Mouse (Mus musculus) cerebellum, adult 8-10 months (tissue): ENCODE results near the gene Apom.

Experiments used
- DNase-seq: peaks from one replicate; pipeline ENCODE4 v3.0.0; 2022

Apom gene

DNA sequence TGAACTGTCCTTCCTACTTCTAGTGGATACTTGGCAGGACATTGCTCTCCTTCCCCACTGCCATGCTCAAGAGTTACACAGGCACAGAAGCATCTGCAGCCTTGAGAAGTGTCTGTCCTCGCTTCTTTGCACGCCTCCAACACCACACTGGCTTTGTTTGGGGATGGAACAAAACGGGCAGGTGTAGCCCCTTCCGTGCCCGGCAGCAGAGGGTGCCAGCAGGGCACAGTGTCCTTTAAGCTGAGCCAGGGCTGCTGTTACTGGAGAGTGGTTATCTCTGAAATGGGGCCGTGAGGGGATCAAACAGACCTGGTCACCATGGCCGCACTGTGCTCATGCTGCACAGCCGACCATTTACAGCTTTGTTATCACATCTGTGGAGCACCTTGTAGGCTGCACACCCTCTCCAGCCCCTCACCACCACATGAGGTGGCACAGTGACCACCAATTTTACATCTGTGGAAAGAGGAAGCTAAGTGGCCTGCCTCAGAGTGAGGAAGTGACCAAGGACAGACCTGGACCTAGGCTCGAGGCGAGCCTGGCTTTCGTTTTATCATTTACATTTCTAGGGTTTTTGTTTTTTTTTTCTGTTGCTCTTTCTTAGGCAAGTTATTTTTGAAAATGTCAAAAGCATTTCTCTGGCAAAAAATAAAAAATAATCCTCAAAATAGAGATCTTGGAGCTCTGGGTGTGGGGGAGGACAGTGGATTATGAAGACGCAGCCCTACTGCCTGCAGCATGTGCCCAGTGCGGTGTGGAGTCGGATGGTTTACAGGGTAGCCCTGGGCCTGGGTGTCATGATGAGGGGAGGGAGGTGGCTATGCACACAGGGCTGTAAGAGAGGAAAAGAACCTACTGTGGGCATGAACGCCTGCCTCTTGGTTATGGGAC is 37.1 kb downstream of the Apom start:
- no peak for DNase-seq

DNA sequence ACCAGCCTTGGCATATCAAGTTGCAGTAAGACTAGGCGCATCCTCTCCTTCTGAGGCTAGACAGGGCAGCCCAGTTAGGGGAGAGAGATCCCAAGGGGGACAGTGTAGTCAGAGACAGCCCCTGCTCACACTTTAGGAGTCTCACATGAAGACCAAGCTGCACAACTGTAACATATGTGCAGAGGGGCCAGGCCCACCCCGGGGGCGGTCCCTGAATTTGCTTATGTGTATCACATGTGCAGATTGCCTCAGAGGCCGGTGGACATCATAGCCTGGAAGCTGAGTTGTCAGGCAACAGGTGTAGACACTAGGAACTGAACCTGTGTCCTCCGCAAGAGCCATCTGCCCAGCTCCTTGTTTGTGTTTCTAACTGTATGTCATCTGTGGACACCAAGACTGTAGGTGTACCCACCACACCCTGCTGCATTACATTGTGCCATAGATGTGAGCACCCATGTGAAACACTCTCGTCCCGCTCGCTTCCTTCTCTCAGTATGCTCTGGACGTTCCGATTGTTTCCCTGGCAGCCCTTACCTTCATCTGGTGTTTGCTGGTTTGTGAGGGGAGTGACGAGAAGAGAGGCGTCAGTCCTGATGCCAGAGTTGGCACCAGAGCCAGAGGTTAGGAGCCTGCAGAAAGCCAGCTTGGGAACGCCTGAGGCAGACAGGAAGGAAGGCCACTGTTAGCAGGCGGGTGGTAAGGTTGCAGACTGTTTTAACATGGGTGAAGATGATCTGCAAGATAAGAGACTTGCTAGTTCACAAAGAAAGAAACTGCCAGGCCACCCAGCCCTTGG is 39.2 kb downstream of the Apom start:
- no peak for DNase-seq

DNA sequence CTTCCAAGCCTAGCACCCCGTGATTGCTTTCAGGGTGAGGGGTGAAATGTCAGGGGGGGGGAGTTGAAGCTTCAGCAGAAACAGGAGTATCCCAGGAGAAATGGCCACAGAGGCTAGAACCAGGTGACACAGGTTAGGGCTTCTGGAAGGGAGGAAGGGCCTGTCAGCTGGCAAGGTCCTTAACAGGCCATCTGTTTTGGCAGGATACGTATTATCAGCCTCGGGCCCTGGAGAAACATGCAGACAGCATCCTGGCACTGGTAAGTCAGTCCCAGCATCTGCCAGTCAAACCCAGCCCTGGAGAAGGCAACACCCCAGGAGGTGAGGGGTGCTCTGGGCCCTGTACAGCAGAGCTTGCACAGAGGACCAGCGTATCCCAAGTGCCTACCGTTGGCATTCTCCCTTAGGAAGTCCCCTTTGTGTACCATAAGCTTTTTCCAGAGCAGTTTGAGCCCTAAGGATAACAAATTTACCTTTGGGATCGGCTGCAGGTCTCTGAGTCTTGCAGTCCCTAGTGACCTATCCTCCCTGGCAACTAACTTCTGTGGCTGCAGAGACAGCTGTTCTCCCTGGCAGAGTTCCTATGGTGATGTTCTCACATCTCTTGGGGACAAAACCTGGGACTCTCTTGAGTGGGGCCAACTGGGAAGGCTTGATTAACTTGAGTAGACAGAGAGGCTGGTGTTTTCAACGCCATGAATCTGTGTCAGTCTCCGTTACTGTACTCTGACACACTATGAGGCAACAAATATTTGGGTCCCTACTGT is 41.5 kb downstream of the Apom start:
- peak; percentile 82 for DNase-seq

DNA sequence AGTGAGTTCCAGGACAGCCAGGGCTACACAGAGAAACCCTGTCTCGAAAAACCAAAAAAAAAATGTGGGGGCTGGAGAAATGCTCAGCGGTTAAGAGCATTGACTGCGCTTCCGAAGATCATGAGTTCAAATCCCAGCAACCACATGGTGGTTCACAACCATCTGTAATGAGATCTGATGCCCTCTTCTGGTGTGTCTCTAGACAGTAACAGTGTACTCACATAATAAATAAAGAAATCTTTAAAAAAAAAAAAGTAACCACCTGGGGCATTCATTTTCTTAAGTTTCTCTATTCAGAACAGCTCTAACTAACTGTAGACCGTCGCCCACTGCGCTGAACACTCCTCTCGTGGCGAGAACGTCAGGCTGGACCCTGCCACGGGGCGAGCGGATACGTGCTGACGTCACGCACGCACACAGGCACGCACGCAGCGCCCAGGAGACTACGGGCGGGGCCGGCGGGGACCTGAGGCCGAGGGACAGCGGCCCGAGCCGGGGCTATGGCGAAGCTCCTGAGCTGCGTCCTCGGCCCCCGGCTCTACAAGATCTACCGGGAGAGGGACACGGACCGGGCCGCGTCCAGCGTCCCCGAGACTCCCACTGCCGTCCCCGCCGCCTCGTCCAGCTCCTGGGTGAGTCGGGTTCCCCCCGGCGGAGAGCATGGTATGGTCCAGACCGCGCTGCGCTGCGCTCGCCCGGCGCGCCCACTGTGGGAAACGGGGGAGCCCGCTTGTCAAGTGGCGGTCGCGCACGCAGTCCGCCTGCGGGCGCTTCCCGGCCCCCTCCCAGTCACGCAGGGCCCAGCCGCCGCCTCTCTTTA is 42.8 kb downstream of the Apom start, which contains the start of gene Abhd16a:
Gene Abhd16a (plus strand): TSS at position 439 of the 820 bp plus-strand sequence.
- peak; percentile 95 for DNase-seq

DNA sequence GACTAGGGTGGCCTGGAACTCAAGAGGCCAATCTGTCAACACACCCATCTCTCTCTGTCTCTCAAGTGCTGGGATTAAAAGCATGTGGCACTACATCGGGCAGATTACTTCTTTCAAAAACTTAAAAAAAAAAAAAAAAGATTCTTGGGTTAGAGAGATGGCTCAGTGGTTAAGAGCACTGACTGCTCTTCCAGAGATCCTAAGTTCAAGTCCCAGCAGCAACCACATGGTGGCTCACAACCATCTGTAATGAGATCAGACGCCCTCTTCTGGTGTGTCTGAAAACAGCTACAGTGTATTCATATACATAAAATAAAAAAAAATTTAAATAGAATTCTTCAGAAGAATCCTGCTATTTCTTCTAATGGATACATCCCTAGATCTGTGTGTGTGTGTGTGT is 43.7 kb downstream of the Apom start:
- DNase-seq = no peak

DNA sequence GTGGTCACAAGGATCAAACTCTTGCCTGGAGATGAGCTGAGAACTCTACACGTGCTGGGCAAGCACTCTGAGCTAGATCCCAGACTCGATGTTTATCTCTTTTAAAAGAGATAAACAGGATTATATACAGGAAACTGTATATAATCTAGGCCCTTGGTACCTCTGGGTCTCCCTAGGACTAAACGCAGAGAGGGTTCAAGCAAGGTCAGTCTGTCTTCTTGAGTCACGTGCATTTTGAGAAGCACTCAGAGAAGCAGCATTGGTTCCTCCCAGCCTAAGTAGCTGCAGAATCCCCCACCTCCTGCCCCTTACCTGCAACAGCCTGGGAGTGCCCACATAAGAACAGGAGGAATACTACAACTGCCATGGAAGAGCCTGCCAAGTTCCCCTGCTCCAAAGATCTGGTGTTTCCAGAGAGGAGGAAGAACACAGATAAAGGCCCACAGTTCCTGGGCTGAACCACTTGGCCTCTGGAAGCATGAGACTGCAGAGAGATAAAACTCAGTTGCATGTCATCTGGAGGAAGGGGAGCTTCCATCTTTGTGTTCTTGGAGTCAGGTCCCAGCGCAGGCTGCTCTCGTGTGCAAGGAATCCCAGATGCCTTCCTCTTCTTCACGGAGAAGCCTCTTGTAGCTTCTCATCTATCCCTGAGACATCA is 46.5 kb downstream of the Apom start, which contains the start of gene Ly6g6f:
Gene Ly6g6f (minus strand): TSS at position 403 of the 658 bp plus-strand sequence.
- no peak for DNase-seq

DNA sequence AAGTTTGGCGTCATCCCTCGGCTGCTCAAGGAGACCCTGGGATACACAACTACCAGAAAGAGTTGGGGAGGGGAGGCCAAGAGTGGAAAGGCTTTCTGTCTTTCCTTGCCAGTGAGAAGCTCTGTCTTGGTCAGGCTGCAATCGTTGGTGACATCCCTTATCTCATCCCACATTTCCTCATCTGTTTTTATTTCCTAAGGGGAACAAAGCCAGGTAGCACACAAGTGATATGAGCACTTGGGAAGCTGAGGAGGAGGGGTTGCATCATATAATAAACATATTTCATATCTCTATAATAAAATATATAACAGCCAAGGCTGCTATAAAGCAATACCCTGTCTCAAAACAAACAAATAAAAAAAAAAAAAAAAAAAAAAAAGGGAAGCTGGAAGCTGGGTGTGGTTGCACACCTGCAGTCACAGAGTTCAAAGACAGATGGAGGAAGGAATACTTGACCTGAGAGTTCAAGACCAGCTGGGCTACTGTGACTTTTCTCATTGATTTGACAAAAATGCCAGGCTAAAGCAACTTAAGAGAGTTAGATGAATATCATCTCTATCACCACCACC is 47.8 kb downstream of the Apom start:
- no peak for DNase-seq

DNA sequence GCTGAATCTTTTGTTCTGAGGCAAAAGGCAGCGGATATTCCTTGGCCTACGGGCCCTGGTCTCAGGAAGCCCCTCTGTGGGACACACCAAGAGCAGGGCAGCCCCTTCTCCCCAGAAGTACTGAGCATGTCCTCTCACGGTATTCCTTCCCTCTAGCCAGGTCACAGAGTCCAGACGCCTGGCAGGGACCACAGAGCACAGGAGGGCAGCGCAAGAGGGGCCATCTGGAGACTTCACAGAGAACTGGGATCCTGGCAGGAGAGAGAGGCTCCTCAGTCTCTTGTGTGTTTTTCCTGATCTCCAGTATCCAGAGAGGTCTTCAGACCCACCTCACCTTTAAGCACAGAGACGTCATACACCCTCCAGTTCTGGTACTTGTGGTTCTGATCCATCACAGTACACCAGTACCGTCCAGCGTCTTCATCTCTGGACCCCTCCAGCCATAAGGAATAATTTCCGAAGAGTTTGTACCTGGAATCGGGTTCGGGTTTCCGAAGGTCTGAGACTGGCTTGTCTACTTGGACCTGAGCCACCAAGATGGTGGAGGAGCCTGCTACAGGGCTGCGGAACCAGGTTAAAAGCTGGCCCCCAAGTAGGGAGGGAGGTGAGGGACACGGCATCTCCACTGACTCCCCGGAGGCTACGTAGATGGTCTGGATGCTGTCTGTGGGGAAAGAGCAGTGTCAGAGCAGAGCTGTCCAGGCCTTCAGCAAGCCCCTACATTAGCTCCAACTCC is 48.8 kb downstream of the Apom start:
- peak; percentile 76 for DNase-seq

DNA sequence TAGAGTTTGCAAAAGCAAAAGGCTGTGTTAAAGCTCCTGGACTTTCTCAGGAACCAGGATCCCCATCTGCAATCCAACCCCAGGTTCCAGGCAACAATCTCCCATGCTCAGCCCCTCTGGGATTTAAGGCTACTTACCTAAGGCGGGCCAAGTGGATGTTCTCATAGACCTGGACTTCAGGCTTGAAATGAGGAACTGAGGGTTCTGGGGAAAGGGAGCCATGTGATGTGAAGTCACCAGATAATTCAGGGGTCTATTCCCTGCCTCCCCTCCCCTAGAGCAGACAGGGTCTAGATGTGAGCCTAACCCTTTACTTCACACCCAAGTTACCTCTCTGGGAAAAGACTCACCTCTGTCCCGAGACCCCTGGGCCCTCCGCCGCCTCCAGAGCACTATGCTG is 51.1 kb downstream of the Apom start:
- no peak for DNase-seq

DNA sequence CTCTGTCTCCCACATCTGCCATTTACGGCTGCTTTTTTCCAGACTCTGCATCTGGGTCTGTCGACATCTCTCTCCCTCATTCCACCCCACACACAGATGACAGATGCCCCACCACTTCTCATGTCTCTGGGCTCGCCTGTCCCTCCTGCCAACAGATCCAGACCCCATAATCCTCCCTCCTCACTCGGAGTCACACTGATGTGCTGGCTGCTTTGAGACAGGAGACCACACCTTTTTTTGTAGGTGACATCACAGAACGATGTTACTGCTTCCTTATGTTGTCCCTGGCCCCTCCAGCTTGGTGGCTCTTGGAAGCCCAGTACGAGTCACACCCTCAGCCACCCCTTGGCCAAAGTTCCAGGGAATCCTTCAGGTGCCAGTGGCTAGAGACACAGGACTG is 51.6 kb downstream of the Apom start:
- no peak for DNase-seq

DNA sequence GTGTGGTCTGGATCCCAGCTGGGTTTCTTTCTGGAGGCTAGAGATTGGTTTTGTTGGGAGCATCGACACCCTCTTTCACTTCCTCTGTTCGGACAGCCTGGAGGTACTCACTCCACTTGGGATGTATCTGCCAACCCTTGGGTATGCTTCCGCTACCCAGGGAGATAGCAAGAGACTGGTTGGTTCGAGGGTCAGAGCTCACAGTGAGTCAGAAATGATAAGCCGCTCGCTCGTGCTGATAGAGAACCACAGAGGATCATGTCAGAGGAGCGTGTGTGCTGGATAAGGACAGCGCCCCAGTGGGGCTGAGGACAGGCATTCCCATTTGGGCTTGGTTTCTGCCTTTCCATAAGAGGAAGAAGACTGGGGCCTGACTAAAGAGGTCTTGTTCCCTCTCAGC is 52.1 kb downstream of the Apom start:
- DNase-seq = no peak
